Mouse (Mus musculus): ENCODE measurements around the gene Olfr1417.

Olfr1417 gene

GRCm38 (mm10) chr19:11810856-11811255, 28.2 kb downstream of the Olfr1417 start:
- no peak for DNase-seq (ENCODE audit: low spot score in 2 of 2)

- no peak for DNase-seq (ENCODE audit: low spot score in 2 of 2)
Observed at GRCm38 (mm10) chr19:11810003-11810758, 28.8 kb downstream of the Olfr1417 start.

GRCm38 (mm10) chr19:11808452-11808851, 30.6 kb downstream of the Olfr1417 start:
- DNase-seq (ENCODE audit: low spot score in 2 of 2) = no peak

GRCm38 (mm10) chr19:11807822-11808221, 31.2 kb downstream of the Olfr1417 start:
- DNase-seq (ENCODE audit: low spot score in 2 of 2) = no peak

- DNase-seq (ENCODE audit: low spot score in 2 of 2) = no peak
Observed at GRCm38 (mm10) chr19:11807251-11807650, 31.8 kb downstream of the Olfr1417 start.

- no peak for DNase-seq (ENCODE audit: low spot score in 2 of 2)
Observed at GRCm38 (mm10) chr19:11804423-11804822, 34.6 kb downstream of the Olfr1417 start.

GRCm38 (mm10) chr19:11800531-11801315, 38.3 kb downstream of the Olfr1417 start:
- no peak for DNase-seq (ENCODE audit: low spot score in 2 of 2)

- DNase-seq (ENCODE audit: low spot score in 2 of 2) = no peak
Observed at GRCm38 (mm10) chr19:11794447-11794846, 44.6 kb downstream of the Olfr1417 start.

GRCm38 (mm10) chr19:11793741-11794359, 45.2 kb downstream of the Olfr1417 start:
- DNase-seq (ENCODE audit: low spot score in 2 of 2) = no peak

GRCm38 (mm10) chr19:11791825-11792224, 47.2 kb downstream of the Olfr1417 start:
- DNase-seq (ENCODE audit: low spot score in 2 of 2) = no peak

GRCm38 (mm10) chr19:11788876-11789275, 50.1 kb downstream of the Olfr1417 start:
- no peak for DNase-seq (ENCODE audit: low spot score in 2 of 2)

GRCm38 (mm10) chr19:11787826-11788225, 51.2 kb downstream of the Olfr1417 start:
- DNase-seq (ENCODE audit: low spot score in 2 of 2) = no peak

- no peak for DNase-seq (ENCODE audit: low spot score in 2 of 2)
Observed at GRCm38 (mm10) chr19:11785409-11786154, 53.4 kb downstream of the Olfr1417 start.

GRCm38 (mm10) chr19:11777191-11777865, 61.7 kb downstream of the Olfr1417 start:
- DNase-seq (ENCODE audit: low spot score in 2 of 2) = peak; percentile 49 to 83
